Mouse (Mus musculus): ENCODE results near the gene Gm21974.

DNA sequence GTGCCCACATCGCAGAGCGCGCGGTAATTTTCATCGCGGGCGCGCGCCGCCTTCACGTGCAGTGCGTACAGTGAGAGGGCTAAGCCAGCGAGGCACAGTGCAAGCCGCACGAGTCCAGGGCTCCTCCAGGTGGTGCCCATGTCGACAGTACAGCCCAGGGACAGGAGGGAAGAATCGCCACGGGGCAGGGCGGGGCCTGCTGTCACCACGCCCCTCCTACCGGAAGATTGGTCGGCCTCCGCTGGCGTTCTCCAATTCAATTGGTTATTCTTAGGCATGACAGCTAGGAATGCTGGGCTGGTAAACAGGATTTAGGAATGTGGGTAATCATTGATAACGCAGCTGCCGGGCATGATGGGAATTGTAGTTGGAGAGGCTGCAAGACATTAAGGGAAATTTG is at the start of gene Gm21974, which contains the start of gene Vkorc1:
- TF ChIP-seq CTCF (IDR thresholded peaks at IDR 0.05; ENCODE audit: low read depth, low read length) (no peak), POLR2A (IDR thresholded peaks at IDR 0.05; ENCODE audit: insufficient read depth, low read length) (no peak)
